Mouse (Mus musculus) liver, embryonic 14.5 days (tissue): ENCODE data around the gene Mthfd1l.

Experiments used
- CTCF ChIP-seq: IDR thresholded peaks from 2 replicates; pipeline ENCODE4 v1.5.1; 2016; ENCODE audit warnings: antibody characterized with exemption, low read depth, control low read depth
- EP300 ChIP-seq: IDR thresholded peaks from 2 replicates; pipeline ENCODE4 v1.6.1; 2016; ENCODE audit warnings: antibody characterized with exemption, low read depth

DNA sequence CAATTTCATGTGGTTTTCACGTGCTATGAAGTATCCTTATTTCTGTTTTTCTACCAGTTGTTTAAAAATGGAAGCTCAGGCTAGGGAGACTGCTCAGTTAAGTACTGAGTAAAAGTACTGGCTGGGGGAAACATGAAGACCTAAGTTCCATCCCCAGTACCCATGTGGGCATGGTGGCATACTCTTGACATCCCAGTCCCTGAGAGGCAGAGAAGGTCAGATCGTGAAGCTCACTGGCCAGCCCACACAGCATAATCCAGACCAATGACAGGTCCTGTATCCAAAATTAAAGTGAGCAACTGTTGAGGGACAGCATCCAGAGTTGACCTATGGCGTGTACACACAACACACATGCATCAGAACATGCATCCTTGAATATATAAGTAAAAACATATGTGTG is 1.5 kb downstream of the Mthfd1l start:
- TF ChIP-seq EP300: no peak
- TF ChIP-seq CTCF: no peak
